Comparison of ENCODE assay signal across 12 mouse cellular contexts in the genomic region with DNA sequence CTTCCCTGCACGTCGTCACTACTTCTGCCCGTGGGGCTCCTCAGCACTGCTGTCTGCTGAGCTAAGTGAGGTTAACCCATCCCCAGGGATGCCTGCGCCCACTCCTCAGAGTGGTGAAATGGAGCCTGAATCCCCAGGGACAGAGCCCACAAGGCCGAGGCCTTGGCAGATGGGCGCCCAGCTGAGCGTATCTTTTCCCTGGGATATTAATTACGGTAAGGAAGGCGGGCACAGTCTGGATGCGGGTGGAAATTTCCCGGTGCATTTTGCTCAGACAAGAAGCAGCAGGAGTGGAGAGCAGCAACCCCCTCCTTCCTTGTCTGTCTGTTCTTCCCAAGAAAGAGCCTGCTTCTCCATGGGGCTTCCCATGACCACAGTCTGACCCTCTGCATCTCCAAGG.
DNase-seq lines count a peak whose midpoint lies in the region; ATAC-seq lines count a peak whose summit lies in the region.
"Had no signal": no experiment of that assay in that cellular context is flagged by ENCODE, and none has a peak within 500 bp of the region (broad histone marks: within the 10 kb centered on the region; RNA-seq: fewer than 3 reads in every experiment).

No protein-coding gene starts in this region.

- H3K27me3 ChIP-seq in neural tube, embryonic 11.5 days (ENCODE audit: control insufficient read depth, insufficient read depth, low read length): no peaks in the 10 kb centered on the region
- no peaks in the 10 kb centered on the region; the same call in 1 of the 2 replicates for H3K27me3 ChIP-seq in hindbrain, embryonic 15.5 days
- no peaks in the 10 kb centered on the region for H3K27me3 ChIP-seq in intestine, embryonic 16.5 days (replicated peaks; ENCODE audit: control insufficient read depth, insufficient read depth, low read length)

- no peak for ATAC-seq in neural tube, embryonic 11.5 days (ENCODE audit: insufficient read depth, low FRiP score, low TSS enrichment)
- peak; percentile 25; the same call in 1 of the 2 replicates for ATAC-seq in hindbrain, embryonic 15.5 days (ENCODE audit: low FRiP score, low read depth)
- no peak for ATAC-seq in intestine, embryonic 16.5 days
- ATAC-seq: liver, postnatal 0 days had no signal

- no peak overlapping the region for H3K4me2 ChIP-seq in neural tube, embryonic 11.5 days (ENCODE audit: low read depth)
- no peak overlapping the region for H3K4me2 ChIP-seq in hindbrain, embryonic 15.5 days
- H3K4me2 ChIP-seq in intestine, embryonic 16.5 days (ENCODE audit: low read depth, low read length): no peak overlapping the region

- 0 out of 2 replicates have a peak, but pooled peaks cover 3% of the 10 kb centered on the region for H3K4me1 ChIP-seq in neural tube, embryonic 11.5 days (ENCODE audit: control insufficient read depth, insufficient read depth, low read length)
- H3K4me1 ChIP-seq in hindbrain, embryonic 15.5 days (replicated peaks): peaks cover 27% of the 10 kb centered on the region
- H3K4me1 ChIP-seq in intestine, embryonic 16.5 days (ENCODE audit: control insufficient read depth, insufficient read depth, low read length): no peaks in the 10 kb centered on the region

- no peaks in the 10 kb centered on the region for H3K36me3 ChIP-seq in neural tube, embryonic 11.5 days (ENCODE audit: control insufficient read depth, insufficient read depth, low read length)
- H3K36me3 ChIP-seq in hindbrain, embryonic 15.5 days: no peaks in the 10 kb centered on the region
- no peaks in the 10 kb centered on the region for H3K36me3 ChIP-seq in intestine, embryonic 16.5 days (ENCODE audit: control insufficient read depth, insufficient read depth, low read length)

- H3K9me3 ChIP-seq in neural tube, embryonic 11.5 days (ENCODE audit: control insufficient read depth, low read length): no peaks in the 10 kb centered on the region
- no peaks in the 10 kb centered on the region for H3K9me3 ChIP-seq in hindbrain, embryonic 15.5 days
- H3K9me3 ChIP-seq in intestine, embryonic 16.5 days (ENCODE audit: control insufficient read depth, low read length): no peaks in the 10 kb centered on the region

- no peak overlapping the region for H3K9ac ChIP-seq in neural tube, embryonic 11.5 days (ENCODE audit: low read length)
- H3K9ac ChIP-seq in hindbrain, embryonic 15.5 days: no peak overlapping the region
- H3K9ac ChIP-seq in intestine, embryonic 16.5 days (ENCODE audit: low read depth, low read length): no peak overlapping the region
- H3K9ac ChIP-seq: liver, postnatal 0 days had no signal

- H3K27ac ChIP-seq in neural tube, embryonic 11.5 days (ENCODE audit: low read depth, low read length): no peak overlapping the region
- H3K27ac ChIP-seq in hindbrain, embryonic 15.5 days (replicated peaks): no peak overlapping the region
- no peak overlapping the region for H3K27ac ChIP-seq in intestine, embryonic 16.5 days (ENCODE audit: low read length)

- H3K4me3 ChIP-seq in neural tube, embryonic 11.5 days (ENCODE audit: low read depth, low read length): no peak overlapping the region
- H3K4me3 ChIP-seq in hindbrain, embryonic 15.5 days: no peak overlapping the region
- H3K4me3 ChIP-seq in intestine, embryonic 16.5 days (ENCODE audit: low read length): no peak overlapping the region
- H3K4me3 ChIP-seq: myocyte had no signal

- DNase-seq in embryo, embryonic 11 days: peak; percentile 21
- no peak for DNase-seq in embryo, embryonic 9.5 days (ENCODE audit: extremely low spot score)
- peak; percentile 46 for DNase-seq in neural tube, embryonic 11.5 days (ENCODE audit: low spot score)
- DNase-seq in neural tube, embryonic 10.5 days (ENCODE audit: extremely low spot score, low spot score): no peak
- peak; percentile 28 for DNase-seq in retina, embryonic 14.5 days (ENCODE audit: low spot score)
- DNase-seq in ovary, postnatal 10 days (ENCODE audit: low spot score): no peak
- DNase-seq: heart, postnatal 14 days; kidney, adult 9 months; liver, postnatal 0 days had no signal

- 66% methylated on average over 11 of the region's 11 CpGs for WGBS in neural tube, embryonic 11.5 days
- 25% methylated on average over 11 of the region's 11 CpGs for WGBS in hindbrain, embryonic 15.5 days
- 59% methylated on average over 11 of the region's 11 CpGs for WGBS in intestine, embryonic 16.5 days

Comparison
In these comparisons a context has a peak if more than half of its experiments do, and no peak if none do; other contexts are left out.
1. DNase-seq: peak in embryo, embryonic 11 days (single experiment), neural tube, embryonic 11.5 days (single experiment) and retina, embryonic 14.5 days (single experiment); none in embryo, embryonic 9.5 days (single experiment), neural tube, embryonic 10.5 days (single experiment) and ovary, postnatal 10 days (single experiment).